Mouse (Mus musculus) CD4-positive helper T cell, adult 2 months (primary cell): ENCODE measurements around the gene Nr1i3.

Source experiments
- DNase-seq: peaks from one replicate; pipeline ENCODE4 v3.0.0-alpha.2; 2012; ENCODE audit warnings: low read depth, missing footprints, low spot score

The Nr1i3 gene

GRCm38 (mm10) chr1:171195046-171195822, 18.5 kb upstream of the Nr1i3 start:
- DNase-seq: no peak

GRCm38 (mm10) chr1:171195887-171196397, 17.8 kb upstream of the Nr1i3 start, which contains the start of gene Pcp4l1:
Gene Pcp4l1, minus strand, starts transcription at chr1:171196268.
- DNase-seq: no peak

GRCm38 (mm10) chr1:171199532-171199931, 14.2 kb upstream of the Nr1i3 start:
- no peak for DNase-seq

- DNase-seq: no peak
Observed at GRCm38 (mm10) chr1:171200769-171201168, 13.0 kb upstream of the Nr1i3 start.

GRCm38 (mm10) chr1:171203471-171204248, 10.1 kb upstream of the Nr1i3 start:
- DNase-seq: no peak

GRCm38 (mm10) chr1:171204249-171204644, 9.5 kb upstream of the Nr1i3 start:
- DNase-seq: no peak

GRCm38 (mm10) chr1:171205704-171206493, 7.9 kb upstream of the Nr1i3 start:
- DNase-seq: no peak

GRCm38 (mm10) chr1:171209409-171209808, 4.4 kb upstream of the Nr1i3 start:
- DNase-seq: no peak

- DNase-seq: no peak
Observed at GRCm38 (mm10) chr1:171212854-171213253, 916 bp upstream of the Nr1i3 start.

- DNase-seq: no peak
Observed at GRCm38 (mm10) chr1:171216241-171216955, 2.6 kb downstream of the Nr1i3 start.

- peak; percentile 80 for DNase-seq
Observed at GRCm38 (mm10) chr1:171220871-171221270, 7.1 kb downstream of the Nr1i3 start.

- DNase-seq: peak; percentile 31
Observed at GRCm38 (mm10) chr1:171221281-171222193, 7.8 kb downstream of the Nr1i3 start.

- peak; percentile 99 for DNase-seq
Observed at GRCm38 (mm10) chr1:171222238-171223155, 8.7 kb downstream of the Nr1i3 start, which contains the start of gene Tomm40l. Gene Tomm40l, minus strand, starts transcription at chr1:171222514.

GRCm38 (mm10) chr1:171223168-171223567, 9.4 kb downstream of the Nr1i3 start:
- DNase-seq: peak; percentile 26

- DNase-seq: no peak
Observed at GRCm38 (mm10) chr1:171223796-171224195, 10.0 kb downstream of the Nr1i3 start.

- DNase-seq: no peak
Observed at GRCm38 (mm10) chr1:171224857-171225256, 11.1 kb downstream of the Nr1i3 start, which contains the start of gene Apoa2. Gene Apoa2, plus strand, starts transcription at chr1:171225054.

GRCm38 (mm10) chr1:171226780-171227179, 13.0 kb downstream of the Nr1i3 start:
- DNase-seq: no peak

- DNase-seq: no peak
Observed at GRCm38 (mm10) chr1:171227879-171228278, 14.1 kb downstream of the Nr1i3 start.

- no peak for DNase-seq
Observed at GRCm38 (mm10) chr1:171229750-171230149, 16.0 kb downstream of the Nr1i3 start.
